Mouse (Mus musculus) lung, adult 2 months (tissue): Measurements from ENCODE around the gene Plxna4.

ENCODE experiments used
- CTCF ChIP-seq: fragments of 200-500 bp; IDR thresholded peaks from 2 replicates; pipeline ENCODE4 v1.5.1; 2011; ENCODE audit warnings: mild to moderate bottlenecking, low read length, control low read depth; ENCODE audit not compliant: insufficient read depth
- POLR2A ChIP-seq: fragments of 200-500 bp; IDR thresholded peaks from 2 replicates; pipeline ENCODE4 v1.6.1; 2011; ENCODE audit warnings: low read depth, mild to moderate bottlenecking, control low read depth, low read length, borderline replicate concordance; ENCODE audit errors: extremely low read depth

DNA sequence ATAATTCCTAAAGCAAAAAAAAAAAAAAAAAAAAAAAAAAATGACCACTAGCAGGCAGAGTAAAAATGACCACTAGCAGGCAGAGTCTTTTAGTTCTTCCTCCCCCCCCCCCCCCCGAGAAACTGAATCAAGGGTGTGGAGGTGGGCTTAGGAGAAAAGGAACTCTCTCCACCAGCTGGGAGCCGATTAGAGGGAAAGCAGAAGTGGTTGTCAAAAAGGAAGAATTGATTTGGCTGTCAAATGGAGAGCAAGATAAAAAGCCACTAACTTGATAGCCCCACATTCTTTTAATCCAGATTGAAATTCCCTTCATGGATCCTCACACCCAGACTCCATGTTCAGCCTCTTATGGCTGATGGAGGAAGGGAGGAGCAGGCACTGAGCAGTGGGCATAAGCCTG is 478.8 kb downstream of the Plxna4 start:
- TF ChIP-seq CTCF (no peak), POLR2A (no peak)
